Mouse (Mus musculus) small intestine, adult 2 months (tissue): ENCODE measurements around the gene Rpain.

Experiments used
- CTCF ChIP-seq: fragments of 200-500 bp; IDR thresholded peaks from 2 replicates; pipeline ENCODE4 v1.5.1; 2012; ENCODE audit warnings: low read depth, mild to moderate bottlenecking, control low read depth, inconsistent platforms, low read length, moderate library complexity, mixed read lengths; ENCODE audit not compliant: insufficient replicate concordance, insufficient read length; ENCODE audit errors: extremely low read depth
- POLR2A ChIP-seq: fragments of 200-500 bp; IDR thresholded peaks from 2 replicates; pipeline ENCODE4 v1.6.1; 2012; ENCODE audit warnings: low read depth, mild to moderate bottlenecking, control low read depth, inconsistent platforms, low read length, moderate library complexity

DNA sequence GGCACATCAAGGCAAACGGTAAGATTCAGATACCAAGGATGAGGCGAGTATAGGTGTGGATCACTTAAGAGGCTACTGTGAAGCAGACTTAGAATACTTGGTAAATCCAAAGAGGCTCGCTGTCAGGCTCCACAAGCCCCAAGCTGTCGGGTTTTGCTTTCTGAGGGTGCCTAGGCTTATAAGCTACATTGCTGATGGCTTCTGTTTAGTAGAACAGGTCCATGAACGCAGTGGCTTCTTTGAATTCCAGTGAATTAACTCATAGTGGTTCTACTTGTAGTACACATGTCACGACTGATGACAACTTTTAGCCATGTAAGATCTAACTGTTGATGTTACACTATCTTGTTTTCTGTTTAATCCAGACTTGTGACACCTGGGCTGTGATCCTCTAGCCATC lies 7.3 kb downstream of the Rpain start:
- TF ChIP-seq CTCF (no peak), POLR2A (no peak)
